Mouse (Mus musculus): Measurements from ENCODE around the gene Lrmp.

Lrmp gene

DNA sequence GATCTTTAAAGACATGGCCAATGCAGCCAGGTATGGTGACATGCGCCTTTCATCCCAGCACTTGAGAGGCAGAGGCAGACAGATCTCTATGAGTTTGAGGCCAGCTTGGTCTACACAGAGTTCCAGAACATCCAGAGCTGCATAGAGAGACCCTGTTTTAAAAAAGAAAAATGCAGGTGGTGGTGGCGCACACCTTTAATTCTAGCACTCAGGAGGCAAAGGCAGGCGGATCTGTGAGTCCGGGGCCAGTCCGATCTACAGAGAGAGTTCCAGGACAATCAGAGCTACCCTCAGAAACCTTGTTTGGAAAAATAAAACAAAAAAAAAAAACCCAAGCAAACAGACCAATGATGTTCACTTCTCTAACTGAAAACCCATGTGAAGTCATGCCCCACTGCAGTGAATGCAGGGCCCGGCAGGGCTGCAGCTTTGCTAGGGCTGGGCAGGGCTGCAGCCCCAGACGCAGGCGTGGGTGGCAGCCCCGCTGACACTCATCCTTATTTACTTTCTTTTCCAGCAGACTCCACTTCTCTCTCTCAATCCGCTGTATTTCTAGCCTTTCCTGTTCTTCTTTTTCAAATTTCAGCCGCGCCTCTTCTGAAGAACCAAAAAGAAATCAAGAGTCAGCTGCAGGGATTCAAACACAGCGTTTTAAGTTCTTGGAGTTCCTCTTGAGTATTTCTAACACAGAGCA is 87.1 kb downstream of the Lrmp start:
- no peak for DNase-seq (ENCODE audit: low spot score)

DNA sequence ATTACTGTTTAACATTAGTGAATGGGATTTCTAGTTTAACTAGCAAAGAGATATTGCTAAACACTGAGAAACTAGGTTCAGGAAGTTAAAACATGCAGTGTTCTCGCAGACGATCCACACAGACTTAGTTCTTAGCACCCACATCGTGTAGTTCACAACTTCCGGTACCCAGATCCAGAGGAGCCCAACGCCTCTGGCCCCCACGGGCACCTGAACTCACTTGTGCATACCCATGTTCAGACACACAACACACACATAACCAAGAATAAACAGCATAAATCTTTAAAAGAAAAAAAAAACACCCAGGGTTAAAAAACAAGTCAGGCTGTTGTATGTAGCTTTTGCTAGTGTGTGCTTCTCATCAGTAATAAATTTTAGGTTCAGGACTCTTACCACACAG is 89.0 kb downstream of the Lrmp start:
- DNase-seq (ENCODE audit: low spot score): no peak

DNA sequence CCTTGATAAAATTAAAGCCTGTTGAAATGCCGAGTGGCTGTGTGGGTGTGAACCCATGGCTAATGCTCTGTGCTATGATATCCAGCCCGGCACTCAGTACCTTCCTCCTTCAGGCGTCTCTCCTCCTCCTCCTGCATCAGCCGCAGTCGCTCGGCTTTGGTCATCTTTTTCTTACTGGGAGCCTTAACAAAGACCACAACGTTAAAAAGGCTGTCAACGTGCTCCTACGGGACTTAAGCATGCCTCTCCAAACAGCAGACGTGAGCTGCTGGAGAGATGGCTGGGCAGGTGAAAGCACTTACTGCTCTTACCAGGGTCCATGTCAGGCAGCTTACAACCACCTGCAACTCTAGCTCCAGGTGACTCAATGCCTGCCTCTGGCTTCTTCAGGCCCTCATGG is 89.7 kb downstream of the Lrmp start:
- no peak for DNase-seq (ENCODE audit: low spot score)

DNA sequence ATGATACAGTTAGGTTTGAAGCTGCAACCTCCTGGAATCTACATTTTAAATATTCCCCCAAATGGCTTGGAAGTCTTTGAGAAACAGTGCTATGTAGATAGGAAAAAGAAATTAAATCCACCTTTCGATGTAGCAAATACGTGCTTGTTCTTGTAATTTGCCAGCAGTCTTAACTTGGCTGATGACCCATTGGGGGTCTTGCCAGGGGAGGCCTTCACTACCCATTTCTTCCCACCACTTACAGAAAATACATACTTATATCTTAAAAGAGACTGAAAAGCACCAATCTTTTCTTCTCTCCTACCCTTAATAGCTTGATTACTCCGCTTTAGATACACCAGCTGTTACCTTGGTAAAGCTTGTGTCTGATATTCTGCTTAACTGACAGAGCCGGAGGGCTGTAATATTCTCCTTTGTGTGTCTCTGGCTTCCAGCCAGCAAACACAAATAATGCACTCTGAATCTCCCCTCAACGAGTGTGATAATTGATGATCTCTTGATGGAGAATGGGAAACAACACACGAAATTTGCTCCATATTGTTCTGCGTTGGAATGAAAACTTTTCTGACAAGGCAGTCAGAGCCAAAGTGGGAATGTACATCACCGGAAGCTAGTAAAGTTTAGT is 94.7 kb downstream of the Lrmp start:
- DNase-seq (ENCODE audit: low spot score): no peak

DNA sequence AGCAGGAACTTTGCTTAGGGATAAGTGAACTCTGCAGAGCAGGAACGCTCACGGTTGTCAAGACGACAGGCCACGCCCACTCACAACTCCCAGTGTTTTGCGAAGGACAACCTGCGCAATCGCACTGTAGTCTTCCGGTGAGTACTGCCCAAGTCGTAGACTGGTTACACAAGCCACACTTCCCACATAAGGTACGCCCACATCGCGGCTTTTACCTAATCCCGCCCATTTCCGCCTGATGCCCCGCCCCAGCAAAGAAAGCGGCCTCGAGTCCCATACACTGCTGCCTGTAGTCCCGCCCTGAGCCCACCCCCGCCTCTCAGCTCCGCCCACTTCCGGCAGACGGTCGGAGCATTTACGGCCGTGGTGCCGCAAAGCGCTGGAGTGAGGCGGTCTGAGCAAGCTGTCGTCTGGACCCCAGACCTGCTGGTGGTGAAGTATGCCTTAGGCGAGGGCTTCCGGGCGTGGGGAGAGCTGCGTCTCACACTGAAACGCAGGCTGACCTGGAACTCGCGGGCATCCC is 95.4 kb downstream of the Lrmp start, which contains the start of the genes Casc1 and Etfrf1:
TSS of gene Casc1 (minus strand) at position 190 of the 523 bp plus-strand sequence.
TSS of gene Etfrf1 (plus strand) at position 319 of the 523 bp plus-strand sequence.
- DNase-seq (ENCODE audit: low spot score): peak; percentile 97

DNA sequence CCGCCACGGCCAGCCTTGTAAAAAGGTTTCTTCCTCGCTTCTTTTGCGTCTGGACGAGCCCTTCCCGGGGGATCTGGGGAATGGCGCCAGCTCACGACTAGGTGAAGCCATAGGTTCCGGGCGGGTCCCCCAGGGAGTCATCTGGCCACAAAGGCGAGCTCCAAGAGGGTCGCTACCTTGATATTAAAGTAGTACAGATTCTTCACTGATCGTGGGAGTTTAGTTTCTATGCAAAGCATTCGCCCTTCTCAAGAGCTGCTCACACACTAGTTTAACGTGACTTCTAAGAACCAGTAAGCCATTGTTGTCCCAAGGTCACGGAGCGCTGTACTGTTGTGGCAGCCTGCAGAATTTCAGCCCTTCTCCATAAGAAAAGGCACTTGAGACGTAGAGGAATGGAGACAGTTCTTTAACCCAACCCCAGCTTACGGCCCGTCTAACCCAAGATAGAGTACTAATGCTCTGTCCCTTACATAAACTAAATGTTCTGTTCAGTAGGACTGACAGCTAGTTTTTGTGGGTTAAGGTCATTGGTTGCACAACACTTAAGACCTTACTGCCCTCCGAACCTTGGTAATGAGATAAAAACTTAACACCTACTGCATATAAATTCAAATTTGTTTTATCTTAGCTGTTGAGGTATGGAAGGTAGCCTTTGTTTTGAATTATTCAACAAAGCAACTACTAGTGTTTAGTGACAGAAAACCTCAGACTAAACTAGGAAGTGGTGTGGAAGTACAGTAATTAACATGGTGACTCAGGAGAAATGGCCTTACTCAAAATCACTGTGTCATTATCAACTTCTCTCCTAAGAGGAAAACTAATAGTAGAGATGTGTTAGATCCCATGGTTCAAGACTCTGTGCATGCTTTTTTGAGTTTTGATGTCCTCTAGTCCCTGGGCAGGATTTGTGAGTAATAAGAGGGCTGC is 96.2 kb downstream of the Lrmp start:
- no peak for DNase-seq (ENCODE audit: low spot score)

DNA sequence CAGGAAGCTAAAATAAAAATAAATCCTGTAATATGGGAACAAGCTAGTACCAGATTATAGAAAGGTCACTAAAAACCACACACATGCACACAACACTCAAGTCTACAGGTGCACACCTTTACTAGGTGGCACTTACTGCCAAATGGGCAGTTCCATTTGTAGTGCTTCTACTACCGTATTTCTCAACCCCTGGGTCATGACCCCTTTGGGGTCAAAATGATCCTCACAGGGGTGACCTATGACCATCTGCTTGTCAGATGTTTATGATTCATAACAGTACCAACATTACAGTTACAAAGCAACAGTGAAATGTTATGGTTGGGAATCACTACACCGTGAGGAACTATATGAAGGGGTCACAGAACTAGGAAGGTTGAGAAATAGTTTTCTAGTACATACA is 98.5 kb downstream of the Lrmp start:
- DNase-seq (ENCODE audit: low spot score): no peak

DNA sequence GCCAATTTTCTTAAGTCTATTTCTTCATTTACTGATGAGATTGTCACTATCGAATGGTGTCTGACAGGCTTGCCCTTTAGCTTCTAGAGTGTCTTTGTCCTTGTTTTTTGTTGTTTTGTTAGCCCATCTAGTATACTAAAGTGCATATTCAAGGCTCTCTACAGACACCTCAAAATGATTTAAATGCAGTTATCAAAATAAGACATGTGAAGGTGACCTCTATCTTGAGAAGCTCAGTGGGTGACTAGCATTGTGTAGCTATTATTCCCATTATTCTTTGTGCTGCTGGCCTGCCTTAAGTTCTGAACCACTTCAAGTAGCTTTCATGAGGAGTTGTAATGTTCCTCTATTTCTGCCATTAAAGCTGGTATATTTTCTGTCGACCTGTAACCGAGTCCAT is 100.4 kb downstream of the Lrmp start:
- DNase-seq (ENCODE audit: low spot score): no peak

DNA sequence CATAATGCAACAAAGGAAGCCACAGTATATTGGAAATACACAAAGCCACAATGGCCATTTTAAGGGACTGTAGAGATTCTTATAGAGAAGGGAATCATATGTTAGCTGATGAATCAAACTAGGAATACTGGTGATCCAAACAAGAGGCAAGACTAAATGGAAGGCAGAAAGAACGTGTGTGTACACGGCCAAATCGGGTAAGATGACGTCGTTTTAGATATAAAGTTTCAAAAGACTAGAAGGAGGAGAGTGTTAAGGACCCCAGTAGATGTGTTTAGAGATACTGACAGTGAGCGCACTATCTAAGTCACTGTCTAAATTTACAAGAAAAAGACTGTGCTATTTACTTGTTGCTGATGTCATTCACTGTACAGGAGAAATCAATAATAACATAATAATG is 108.8 kb downstream of the Lrmp start:
- DNase-seq (ENCODE audit: low spot score): no peak

Measured in urinary bladder, postnatal 25 days (tissue).